Mouse (Mus musculus) ES-Bruce4 (cell line): ENCODE measurements around the gene Usb1.

Source experiments
- CTCF ChIP-seq: IDR thresholded peaks from one replicate; pipeline ENCODE4 v1.8.1; 2011; ENCODE audit warnings: low read depth, low read length
- EP300 ChIP-seq: IDR thresholded peaks from 2 replicates; pipeline ENCODE4 v1.6.1; 2011; ENCODE audit warnings: low read depth, low read length; ENCODE audit not compliant: insufficient read depth

- TF ChIP-seq EP300 (no peak), CTCF (no peak)
Observed at GRCm38 (mm10) chr8:95289066-95289650, 42.9 kb upstream of the Usb1 start.
